Mouse (Mus musculus) R1 (cell line): ENCODE measurements around the gene Gm4922.
A peak's percentile ranks its signal among the peaks of the same experiment; 100 is the strongest.

Experiments used
- DNase-seq: peaks from one replicate; pipeline ENCODE4 v3.0.0-alpha.2; 2018; ENCODE audit warnings: low read depth, low spot score

Gm4922 gene

DNA sequence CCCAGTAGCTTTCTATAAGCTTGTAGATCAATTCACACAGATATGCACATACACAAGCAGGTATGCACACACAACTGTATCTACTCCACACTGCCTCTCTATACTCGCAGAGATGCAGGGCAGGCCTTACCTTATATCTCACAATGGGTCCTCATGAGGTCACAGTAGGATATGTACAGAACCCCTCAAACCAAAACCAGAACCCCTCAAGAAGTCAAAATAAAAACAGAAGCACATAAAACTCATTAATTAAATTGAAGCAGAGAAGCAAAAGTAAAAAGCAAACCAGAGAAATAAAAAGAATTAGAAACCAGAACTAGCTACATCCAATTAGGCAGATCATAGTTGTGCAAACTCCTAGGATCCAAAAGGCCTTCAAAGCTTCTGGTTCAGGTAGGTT lies at the start of gene Gm4922:
Gene Gm4922, minus strand, starts transcription at position 101 of the 400 bp plus-strand sequence.
- no peak for DNase-seq

DNA sequence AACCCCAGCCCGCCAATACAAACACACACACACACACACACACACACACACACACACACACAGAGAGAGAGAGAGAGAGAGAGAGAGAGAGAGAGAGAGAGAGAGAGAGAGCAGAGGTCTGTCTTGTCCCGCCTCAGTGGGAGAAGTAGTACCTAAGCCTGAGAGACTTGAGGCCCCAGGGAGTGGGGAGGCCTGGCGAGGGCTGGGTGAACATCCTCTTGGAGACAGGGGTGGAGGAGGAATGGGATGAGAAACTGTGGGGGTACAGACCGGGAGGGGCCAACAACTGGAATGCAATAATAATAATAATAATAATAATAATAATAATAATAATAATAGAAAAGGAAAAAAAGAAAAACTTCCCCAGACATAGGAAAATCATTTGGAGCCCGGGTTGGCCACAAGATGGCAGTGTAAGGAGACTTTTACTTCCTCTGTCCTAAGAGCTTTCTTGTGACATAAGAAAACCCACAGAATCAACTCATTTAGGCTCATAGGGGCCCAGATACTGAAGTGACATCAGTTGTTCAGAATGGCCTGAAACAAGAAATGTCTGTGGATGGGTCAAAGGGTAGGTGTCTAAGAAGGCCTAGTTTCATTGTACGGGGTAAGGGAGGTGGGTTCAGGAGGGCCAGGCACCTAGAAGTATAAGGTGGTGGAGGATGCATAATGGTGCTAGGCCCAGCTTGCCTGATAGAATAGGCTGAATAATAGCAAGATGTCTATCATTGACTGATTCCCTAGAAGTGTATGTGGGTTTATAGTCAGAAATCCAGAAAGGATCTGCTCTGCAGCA lies 49.3 kb upstream of the Gm4922 start:
- peak; percentile 36 for DNase-seq

DNA sequence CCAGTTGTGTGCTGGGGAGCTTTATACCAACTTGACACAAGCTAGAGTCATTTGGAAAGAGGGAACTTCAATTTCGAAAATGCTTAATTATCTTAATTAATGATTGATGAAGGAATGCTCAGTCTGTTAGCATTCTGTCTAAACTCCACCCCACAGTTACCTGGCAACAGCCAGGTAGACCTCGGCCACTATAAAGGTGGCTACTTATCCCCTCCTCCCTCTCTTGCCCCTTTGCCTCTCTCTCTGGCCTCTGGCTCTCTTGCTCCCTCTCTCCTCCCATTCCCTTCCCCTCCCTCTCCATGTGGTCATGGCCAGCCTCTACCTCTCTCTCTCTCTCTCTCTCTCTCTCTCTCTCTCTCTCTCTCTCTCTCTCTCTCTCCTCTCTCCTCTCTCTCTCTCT lies 47.8 kb upstream of the Gm4922 start:
- DNase-seq = no peak

DNA sequence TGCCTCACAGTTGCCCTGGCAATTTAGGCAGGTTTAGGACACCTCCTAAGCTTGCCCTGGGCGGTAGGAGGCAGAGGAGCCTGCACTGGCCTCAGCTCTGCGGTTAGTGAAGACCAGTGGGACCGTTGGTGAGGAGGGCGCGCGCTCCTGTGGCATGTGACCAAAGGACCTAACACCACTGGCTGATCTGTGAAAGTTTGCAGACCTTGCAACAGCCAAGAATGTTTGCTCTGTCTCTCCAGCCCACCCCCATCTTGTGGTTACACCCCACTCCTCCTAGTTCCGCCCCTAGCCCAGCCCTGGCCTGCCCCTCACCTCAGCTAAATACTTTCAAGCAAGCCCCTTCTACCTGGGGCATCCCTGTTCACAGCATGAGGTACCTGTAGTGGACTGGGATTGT lies 45.2 kb upstream of the Gm4922 start:
- DNase-seq = no peak

DNA sequence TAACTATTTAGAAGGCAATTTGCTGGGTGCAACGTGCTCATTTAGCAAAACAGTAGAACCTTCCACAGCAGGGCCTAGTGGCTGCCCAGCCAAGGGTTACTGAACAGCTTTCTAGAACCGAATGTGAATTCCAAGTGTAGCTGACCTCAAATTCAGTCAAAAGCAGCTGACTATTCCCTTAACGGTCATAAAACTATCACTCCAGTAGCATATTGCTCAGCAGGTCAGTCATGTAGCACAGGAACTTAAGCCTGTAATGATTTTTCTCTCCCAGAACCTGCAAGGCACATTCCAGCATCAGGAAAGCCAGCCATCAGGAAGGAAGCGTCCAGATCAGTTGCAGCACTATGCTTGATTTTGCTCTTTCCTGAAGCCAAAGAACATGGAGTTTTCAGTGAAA lies 43.8 kb upstream of the Gm4922 start:
- DNase-seq = no peak

DNA sequence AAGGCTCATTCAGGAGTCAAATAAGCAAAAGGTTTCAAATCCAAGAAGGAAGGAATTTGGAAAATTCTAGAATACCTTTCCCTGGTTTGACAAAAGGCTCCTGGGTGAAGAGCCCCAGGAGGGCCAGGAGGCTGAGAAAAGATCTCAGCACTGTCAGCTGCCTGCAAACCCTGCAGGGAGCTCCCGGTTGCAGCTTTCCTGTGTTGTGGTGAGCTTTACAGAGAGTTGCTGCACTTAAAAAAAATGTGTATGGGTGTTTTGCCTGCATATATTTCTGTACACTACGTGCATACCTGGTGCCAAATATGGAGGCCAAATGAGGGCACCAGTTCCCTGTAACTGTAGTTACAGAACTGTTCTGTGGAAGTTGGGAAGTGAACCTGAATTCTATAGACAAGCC lies 41.3 kb upstream of the Gm4922 start:
- DNase-seq = peak; percentile 74

DNA sequence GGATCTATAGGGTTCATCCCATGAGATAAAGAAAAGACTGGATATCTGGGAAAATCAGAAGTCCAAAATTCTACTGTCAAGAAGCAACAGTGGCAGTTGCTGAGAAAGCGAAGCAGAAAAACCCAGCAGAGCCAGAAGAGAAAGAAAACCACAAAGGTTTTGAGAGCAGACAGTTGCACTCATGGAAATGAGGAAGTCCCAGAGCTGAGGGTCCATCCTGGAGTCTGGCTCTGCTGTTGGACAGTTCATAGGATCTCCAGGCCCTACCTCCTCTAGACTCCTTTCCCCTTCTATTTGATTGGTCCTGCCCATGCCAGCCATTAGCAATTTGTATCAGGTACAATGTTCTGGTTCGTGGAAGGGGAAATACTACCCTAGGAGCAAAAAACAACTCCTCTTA lies 39.5 kb upstream of the Gm4922 start:
- no peak for DNase-seq

DNA sequence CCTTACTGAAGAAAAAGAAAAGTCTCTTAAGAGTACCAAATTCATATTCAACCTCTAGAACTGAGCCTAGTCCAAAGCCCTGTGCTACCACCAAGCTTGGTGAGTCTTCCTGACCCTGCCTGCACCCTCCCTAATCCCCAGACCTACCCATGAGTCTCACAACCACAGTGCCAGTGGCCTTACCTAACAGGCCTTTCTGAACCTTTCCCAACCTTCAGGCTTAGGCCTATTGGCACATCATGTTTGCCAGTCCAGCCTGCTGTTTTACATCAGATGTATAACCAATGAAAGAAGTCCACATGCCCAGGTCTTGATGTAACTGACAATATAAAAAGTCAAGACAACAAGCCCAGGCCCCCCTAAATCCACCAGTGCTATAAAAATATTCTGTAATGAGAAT lies 38.5 kb upstream of the Gm4922 start:
- DNase-seq = no peak

DNA sequence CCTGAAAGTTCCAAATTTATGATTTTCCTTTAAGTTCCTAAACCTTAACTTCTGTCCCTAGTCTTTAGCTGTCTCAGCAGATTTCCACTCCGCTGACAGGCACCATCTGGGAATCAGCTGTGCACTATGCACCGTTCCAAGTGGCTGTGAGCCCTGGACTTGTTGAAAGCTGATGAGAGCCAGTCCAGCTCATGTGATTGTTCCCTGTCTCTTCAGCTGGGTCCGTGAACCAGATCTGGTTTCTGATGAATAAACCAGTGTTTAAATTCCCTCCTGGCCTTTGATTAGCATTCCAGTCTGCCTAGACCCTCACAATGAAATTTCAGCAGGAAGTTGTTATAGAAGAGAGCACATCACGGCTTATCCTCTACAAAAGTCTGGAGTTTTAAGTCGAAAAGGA lies 30.0 kb upstream of the Gm4922 start:
- no peak for DNase-seq

DNA sequence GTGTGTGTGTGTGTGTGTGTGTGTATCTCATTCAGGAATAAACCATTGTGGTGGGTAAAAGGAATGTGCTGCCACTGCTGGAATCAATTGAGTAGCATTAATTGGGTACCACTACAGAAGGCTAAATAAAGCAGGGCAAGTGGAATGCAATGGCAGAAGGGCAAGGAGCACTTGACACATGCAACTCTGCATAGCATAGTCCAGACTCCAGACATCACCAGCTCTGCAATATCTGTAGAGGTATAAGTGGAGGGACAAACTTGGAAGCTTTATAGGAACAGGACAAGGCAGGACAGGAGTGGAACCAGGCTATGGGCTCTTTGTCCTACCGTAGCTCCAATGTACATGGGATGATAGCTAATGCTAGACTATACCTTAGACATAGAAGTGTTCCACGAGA lies 25.2 kb upstream of the Gm4922 start:
- no peak for DNase-seq

DNA sequence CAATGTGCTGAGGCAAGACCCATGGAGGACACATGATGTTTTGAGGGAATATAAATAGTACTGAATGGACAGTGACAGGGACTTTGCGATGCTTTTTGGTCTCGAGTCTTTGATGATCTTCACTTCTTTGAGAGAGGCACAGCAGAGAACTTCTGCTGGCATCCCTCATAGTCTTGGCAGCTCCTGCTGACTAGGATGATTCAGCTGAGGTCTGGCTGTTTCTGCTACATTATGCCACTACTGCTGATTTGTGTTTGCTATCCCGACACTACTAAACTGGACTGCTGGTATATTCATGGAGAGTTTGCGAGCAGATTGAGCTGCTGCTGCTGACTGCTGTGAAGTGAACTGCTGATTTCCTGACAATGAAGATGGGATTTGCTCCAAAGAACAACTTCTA lies 3.5 kb upstream of the Gm4922 start:
- DNase-seq = no peak

DNA sequence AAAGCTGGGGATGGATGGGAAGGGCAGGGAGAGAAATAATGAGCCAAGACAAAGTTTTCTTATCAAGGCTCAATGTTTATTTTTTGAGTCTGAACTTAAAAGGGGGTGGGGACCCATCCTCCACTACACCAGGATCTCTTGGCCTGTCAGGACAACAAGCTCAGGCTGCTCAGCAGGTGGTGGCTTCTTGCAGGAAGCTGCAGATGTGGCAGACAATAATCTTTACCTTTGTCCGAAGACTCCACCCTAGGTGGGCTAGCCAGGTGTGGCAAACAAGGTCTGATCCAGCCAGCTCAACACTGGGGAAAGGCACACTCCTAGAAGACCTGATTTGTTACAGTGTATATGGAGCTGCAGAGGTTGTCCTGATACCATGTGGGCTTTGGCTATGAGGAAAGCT lies 2.0 kb upstream of the Gm4922 start:
- peak; percentile 53 for DNase-seq

DNA sequence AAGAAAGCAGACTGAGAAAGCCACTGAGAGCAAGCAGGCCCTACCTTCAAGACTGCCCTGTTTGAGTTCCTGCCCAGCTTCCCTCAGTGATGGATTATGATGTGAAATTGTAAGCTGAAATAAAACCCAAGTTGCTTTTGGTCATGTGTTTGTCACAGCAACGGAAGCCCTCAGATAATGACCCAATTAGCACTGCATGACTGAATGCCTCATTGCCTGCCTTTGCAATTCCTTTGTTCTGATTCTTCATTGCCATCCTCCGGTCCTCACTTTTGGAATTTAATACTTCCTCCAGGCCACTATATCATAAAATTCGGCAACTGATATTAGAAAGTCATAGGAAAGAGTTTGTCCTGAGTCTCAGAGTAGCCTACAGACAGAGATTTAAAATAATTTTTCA lies 9.0 kb downstream of the Gm4922 start:
- no peak for DNase-seq

DNA sequence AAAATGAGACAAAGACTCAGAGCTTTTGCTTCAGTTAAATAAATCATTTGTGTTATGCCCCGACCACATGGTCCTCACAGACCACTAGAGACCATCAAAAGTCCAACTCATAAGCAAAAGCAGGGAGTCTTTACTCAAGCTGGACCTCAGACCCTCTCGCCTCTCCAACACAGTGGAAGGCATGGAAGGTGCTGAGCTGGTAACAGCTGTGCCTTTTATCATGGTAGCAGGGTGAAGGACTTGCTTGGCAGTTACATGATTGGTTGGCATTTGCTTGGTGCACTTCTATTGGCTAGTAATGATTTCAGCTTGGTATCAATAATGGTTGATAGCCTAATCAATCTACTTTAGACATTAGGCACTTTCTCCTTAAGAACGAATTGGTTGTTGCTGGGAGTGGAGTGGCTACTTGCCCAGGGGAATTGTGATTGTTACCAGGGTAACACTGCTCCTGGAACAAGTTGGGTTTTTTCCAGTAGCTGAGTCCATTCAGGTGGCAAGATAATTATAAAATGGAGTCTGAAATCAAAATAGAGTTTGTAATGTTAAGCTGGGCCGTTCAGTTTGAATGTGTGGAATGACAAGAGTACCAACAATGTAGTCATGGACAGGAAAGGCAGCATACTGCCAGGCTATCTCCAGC lies 13.9 kb downstream of the Gm4922 start:
- no peak for DNase-seq

DNA sequence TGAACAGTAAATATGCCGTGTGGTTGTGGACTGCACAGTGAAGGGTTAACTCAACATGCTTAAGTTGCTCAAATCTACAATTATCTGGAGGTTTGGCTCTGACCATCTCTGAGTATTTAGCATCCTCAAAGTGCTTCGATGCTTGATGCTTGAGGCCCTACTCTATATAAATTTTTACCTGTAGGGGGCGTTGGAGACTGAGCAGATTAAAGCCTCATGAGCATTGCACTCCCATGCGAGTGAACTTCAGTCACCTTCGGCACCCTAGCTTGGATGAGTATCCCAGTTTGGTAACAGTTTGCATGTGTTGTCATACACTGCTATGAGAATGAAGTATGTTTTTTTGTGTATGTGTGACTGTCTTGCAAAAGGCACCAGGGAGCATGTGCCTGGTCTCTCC lies 16.7 kb downstream of the Gm4922 start:
- peak; percentile 50 for DNase-seq

DNA sequence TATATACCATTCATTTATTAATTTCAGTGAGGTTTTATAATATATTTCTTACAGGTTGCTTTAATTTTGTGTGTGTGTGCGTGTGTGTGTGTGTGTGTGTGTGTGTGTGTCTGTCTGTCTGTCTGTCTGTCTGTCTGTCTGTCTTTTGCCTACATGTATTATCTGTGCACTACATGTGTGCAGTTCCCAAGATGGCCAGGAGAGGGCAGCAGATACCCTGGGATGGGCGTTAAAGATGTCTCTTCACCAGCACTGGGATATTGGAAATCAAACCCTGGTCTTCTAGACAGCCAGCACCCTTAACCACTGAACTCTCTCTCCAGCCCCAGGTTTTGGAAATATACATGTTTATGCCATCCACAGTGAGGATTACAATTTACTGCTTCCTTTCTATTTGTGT lies 26.4 kb downstream of the Gm4922 start:
- DNase-seq = peak; percentile 80

DNA sequence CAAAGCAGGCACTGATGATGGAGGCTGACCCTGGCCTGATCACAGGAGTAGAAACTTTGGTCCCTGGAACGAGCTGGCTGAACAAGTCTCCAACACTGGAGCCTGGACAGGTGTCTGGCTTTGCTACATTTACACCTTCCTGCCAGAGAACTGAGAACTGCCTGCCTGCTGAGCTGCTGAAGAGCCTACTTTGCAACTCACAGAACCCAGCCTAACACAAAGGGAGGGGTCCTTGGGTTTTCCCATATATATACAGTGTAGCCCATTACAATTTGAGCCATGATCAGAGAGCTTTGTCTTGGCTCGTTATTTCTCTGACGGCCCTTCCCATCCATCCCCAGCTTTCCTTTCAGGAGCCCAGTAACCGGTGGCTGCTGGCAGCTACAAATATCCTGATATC lies 36.5 kb downstream of the Gm4922 start:
- peak; percentile 73 for DNase-seq

DNA sequence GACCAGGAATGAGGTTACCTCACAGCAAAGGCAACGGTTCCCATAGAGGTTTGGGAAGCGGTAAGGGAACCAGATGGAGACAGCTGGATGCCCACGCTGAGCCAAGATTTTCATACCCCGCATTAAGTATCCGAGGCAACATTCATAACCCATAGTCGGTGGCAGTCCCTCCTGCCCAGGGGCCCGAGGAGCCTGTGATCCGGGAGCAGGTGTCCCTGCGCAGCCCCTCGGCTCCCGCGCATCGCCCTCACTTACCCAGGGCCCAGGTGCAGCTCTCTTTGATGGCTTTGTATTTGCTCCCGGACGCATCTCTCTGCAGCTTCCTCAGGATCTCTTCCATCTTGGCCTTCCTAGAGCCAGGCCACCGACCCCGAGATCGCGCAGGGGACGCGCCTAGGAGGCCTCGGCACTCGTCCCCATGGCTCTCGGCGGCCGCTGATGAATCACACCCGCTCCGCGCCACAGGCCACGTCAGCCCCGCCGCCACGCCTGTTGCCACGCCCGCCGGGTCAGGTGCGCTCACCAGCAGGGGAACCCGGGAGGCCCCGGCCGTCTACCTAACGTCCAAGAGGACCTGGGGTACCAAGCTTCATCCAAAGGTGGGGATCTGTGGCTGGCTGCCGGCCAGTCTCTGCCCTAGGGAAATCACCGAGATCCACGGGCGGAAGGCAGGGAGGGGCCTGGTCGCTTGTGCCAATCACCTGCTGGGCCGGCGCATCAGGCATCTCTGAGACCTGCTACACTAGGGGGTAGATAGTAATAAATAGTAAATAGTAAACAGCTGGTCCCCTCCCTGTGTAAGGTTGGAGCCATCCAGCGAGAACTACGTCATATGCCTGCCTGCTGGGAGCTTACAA lies 43.1 kb downstream of the Gm4922 start, which contains the start of gene Arfgef3:
Gene Arfgef3, minus strand, starts transcription at position 664 of the 857 bp plus-strand sequence.
- peak; percentile 37 for DNase-seq

DNA sequence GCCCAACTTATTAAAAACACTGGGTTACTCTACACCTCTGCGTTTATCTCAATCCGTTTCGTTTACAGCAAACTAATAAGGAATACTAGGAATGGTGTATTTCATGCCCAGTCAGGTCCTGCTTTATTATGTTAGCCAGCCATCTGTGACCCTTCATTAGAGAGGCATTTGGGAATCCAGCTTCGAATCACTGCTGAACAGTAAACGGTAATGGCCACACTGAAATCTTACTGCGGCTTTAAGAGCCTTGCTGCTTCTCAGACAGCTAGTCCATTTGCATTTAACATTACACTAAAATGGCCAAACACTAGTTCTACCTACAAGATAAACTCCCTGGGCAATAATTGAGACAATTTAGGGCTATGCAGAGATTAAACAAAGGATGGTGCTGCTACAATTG lies 44.5 kb downstream of the Gm4922 start:
- DNase-seq = no peak

DNA sequence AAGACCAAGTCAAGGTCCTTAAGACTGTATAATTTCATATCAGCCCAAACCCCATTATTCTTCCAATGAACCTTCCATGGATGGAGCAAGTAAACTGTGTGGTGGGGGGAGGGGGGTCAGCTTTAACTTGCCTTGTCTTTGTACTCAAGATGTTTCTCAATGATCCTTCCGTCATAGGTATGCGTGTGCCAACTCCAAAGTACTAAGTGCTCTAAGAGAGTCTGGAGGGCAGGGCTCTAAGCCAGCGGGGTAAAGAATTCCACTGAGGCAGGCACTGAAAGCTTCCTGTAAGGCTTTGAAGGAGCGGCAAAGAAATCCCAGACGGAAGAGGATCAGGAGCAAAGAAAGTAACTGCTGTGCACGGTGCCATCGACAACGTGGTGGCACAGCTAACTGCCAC lies 45.6 kb downstream of the Gm4922 start:
- DNase-seq = no peak
